Mouse (Mus musculus) cerebellum, postnatal 36 days (tissue): ENCODE measurements at regions not wholly inside any gene's neighbourhood (a gene's known extent, or its start where the extent isn't known, plus 50 kb on each side); places are given as distances from the start of the nearest gene placed in this dataset.

Source experiments
- DNase-seq, 2 experiments: peaks; one replicate each; pipeline ENCODE4 v3.0.0; 2021 to 2022; ENCODE audit warnings: mixed read lengths in 2 of 2

DNA sequence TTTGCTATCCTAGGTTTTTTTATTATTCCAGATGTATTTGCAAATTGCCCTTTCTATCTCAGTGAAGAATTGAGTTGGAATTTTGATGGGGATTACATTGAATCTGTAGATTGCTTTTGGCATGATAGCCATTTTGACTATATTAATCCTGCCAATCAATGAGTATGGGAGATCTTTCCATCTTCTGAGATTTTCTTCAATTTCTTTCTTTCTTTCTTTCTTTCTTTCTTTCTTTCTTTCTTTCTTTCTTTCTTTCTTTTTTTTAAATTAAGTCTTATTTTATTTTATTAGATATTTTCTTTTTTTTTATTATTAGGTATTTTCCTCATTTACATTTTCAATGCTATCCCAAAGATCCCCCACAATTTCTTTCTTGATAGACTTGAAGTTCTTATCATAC lies 719.7 kb downstream of the Gm6685 start:
- DNase-seq, result peak in 1 of 2 experiments; percentile 4
